Mouse (Mus musculus) lung, embryonic 14.5 days (tissue): ENCODE measurements around the gene Ccnf. TPM values are rescaled to one million over a fixed set of nuclear protein-coding genes. Genes with fewer than 3 reads are reported as not detected.

Experiments used
- ATAC-seq: fragments of 200-750 bp; cut with Nextera tagmentation; 2 replicates; pipeline ENCODE4 v1.8.0; 2017; ENCODE audit warnings: mild to moderate bottlenecking, moderate TSS enrichment, moderate library complexity; ENCODE audit not compliant: insufficient read depth
- DNase-seq: peaks from one replicate; pipeline ENCODE4 v3.0.0-alpha.2; 2015
- H3K27ac ChIP-seq: fragments of 300-500 bp; sonication (generic); 2 replicates; pipeline ENCODE4 v1.5.1; 2014; ENCODE audit warnings: low read depth, mild to moderate bottlenecking, moderate library complexity
- H3K27me3 ChIP-seq: fragments of 300-500 bp; sonication (generic); 2 replicates; pipeline ENCODE4 v1.6.1; 2014; ENCODE audit warnings: low read length, control low read depth; ENCODE audit not compliant: insufficient read depth
- H3K36me3 ChIP-seq: fragments of 300-500 bp; sonication (generic); 2 replicates; pipeline ENCODE4 v1.6.1; 2014; ENCODE audit warnings: control low read depth; ENCODE audit not compliant: insufficient read depth
- H3K4me1 ChIP-seq: fragments of 300-500 bp; sonication (generic); 2 replicates; pipeline ENCODE4 v1.6.1; 2014; ENCODE audit warnings: antibody characterized with exemption, control low read depth; ENCODE audit not compliant: insufficient read depth
- H3K4me2 ChIP-seq: fragments of 300-500 bp; sonication (generic); 2 replicates; pipeline ENCODE4 v1.6.1; 2014; ENCODE audit warnings: mild to moderate bottlenecking
- H3K4me3 ChIP-seq: fragments of 300-500 bp; sonication (generic); 2 replicates; pipeline ENCODE4 v1.5.1; 2014; ENCODE audit warnings: low read depth, low read length
- H3K9ac ChIP-seq: fragments of 300-500 bp; sonication (generic); 2 replicates; pipeline ENCODE4 v1.6.1; 2014
- H3K9me3 ChIP-seq: fragments of 300-500 bp; sonication (generic); 2 replicates; pipeline ENCODE4 v1.6.1; 2016; ENCODE audit warnings: low read depth, low read length, control low read depth
- CTCF ChIP-seq: IDR thresholded peaks from 2 replicates; pipeline ENCODE4 v1.5.1; 2016; ENCODE audit warnings: antibody characterized with exemption, low read depth
- WGBS: fragments of 180-500 bp; shearing (Covaris S2); extraction: QIAGEN DNeasy Blood & Tissue Kit; methylation state at CpG from one replicate; pipeline ENCODE4 v1.1.7; 2014; 5-methylcytosine and 5-hydroxymethylcytosine counted together
- polyA plus RNA-seq: library from polyadenylated mRNA; unstranded; fragments of >200 nt; fragmentation: Nextera tagmentation; extraction: Ambion mirVana; gene quantifications from 2 replicates; pipeline ENCODE4 v1.2.1, GENCODE M21; 2014

Ccnf gene
- polyA plus RNA-seq, 1 experiment from 2014 or later, result 79.3 TPM

GRCm38 (mm10) chr17:24225851-24226250, 25.4 kb downstream of the Ccnf start:
- no peak overlapping the region for H3K9ac ChIP-seq

GRCm38 (mm10) chr17:24224741-24225140, 26.5 kb downstream of the Ccnf start:
- H3K27ac ChIP-seq, result no peak overlapping the region
- H3K9ac ChIP-seq, result no peak overlapping the region
- H3K4me2 ChIP-seq, result no peak overlapping the region
- no peak for TF ChIP-seq CTCF
- no peak for DNase-seq
- peaks cover 2% of the 10 kb centered on the region; the same call in 1 of the 2 replicates for H3K4me1 ChIP-seq
- no peaks in the 10 kb centered on the region for H3K9me3 ChIP-seq
- peaks cover 76% of the 10 kb centered on the region for H3K36me3 ChIP-seq
- no peak for ATAC-seq
- no peak overlapping the region for H3K4me3 ChIP-seq
- WGBS, result 86% methylated on average over 10 of the region's 10 CpGs
- no peaks in the 10 kb centered on the region for H3K27me3 ChIP-seq

More at GRCm38 (mm10) chr17:24225851-24226250, 25.4 kb downstream of the Ccnf start:
- Histone ChIP-seq H3K36me3 (peaks cover 87% of the 10 kb centered on the region), H3K4me1 (no peaks in the 10 kb centered on the region), H3K27ac (no peak overlapping the region), H3K4me2 (no peak overlapping the region), H3K4me3 (no peak overlapping the region), H3K9me3 (no peaks in the 10 kb centered on the region), H3K27me3 (no peaks in the 10 kb centered on the region)
- WGBS, result 91% methylated on average over 5 of the region's 5 CpGs
- no peak for DNase-seq
- ATAC-seq, result no peak
- no peak for TF ChIP-seq CTCF

GRCm38 (mm10) chr17:24223513-24223912, 27.8 kb downstream of the Ccnf start:
- H3K9me3 ChIP-seq, result no peaks in the 10 kb centered on the region
- ATAC-seq, result no peak
- H3K4me1 ChIP-seq, result peaks cover 6% of the 10 kb centered on the region; the same call in 1 of the 2 replicates
- no peak overlapping the region for H3K4me2 ChIP-seq
- no peak overlapping the region for H3K27ac ChIP-seq
- H3K4me3 ChIP-seq, result no peak overlapping the region
- no peak for DNase-seq
- no peak for TF ChIP-seq CTCF
- no peak overlapping the region for H3K9ac ChIP-seq
- H3K27me3 ChIP-seq, result no peaks in the 10 kb centered on the region
- peaks cover 67% of the 10 kb centered on the region for H3K36me3 ChIP-seq
- 80% methylated on average over 5 of the region's 5 CpGs for WGBS

GRCm38 (mm10) chr17:24222653-24223052, 28.6 kb downstream of the Ccnf start:
- no peak for DNase-seq
- TF ChIP-seq CTCF, result no peak
- Histone ChIP-seq H3K27me3 (no peaks in the 10 kb centered on the region), H3K4me3 (no peak overlapping the region), H3K9me3 (no peaks in the 10 kb centered on the region), H3K36me3 (peaks cover 65% of the 10 kb centered on the region), H3K4me1 (peaks cover 6% of the 10 kb centered on the region; the same call in 1 of the 2 replicates), H3K9ac (no peak overlapping the region), H3K4me2 (no peak overlapping the region), H3K27ac (no peak overlapping the region)
- no peak for ATAC-seq
- WGBS, result 69% methylated on average over 6 of the region's 6 CpGs

- Histone ChIP-seq H3K4me3 (peak within 1 kb of the TSS; percentile 85), H3K9me3 (no peaks in the 10 kb centered on the region), H3K36me3 (peaks cover 64% of the 10 kb centered on the region), H3K27me3 (no peaks in the 10 kb centered on the region), H3K4me1 (peaks cover 6% of the 10 kb centered on the region; the same call in 1 of the 2 replicates), H3K27ac (peak within 1 kb of the TSS; percentile 63; the same call in 1 of the 2 replicates), H3K4me2 (peak within 1 kb of the TSS; percentile 90), H3K9ac (peak within 1 kb of the TSS; percentile 82)
- 3% methylated on average over 41 of the region's 41 CpGs for WGBS
- TF ChIP-seq CTCF, result no peak
- peak; percentile 93 for ATAC-seq
- peak; percentile 97 for DNase-seq
These were observed 30.6 kb downstream of the Ccnf start, which contains the start of gene Tedc2 for GRCm38 (mm10) chr17:24220435-24221411. Gene Tedc2, minus strand, starts transcription at chr17:24220851.

- H3K27ac ChIP-seq, result no peak overlapping the region
- DNase-seq (no peak), ATAC-seq (no peak)
- H3K27me3 ChIP-seq, result no peaks in the 10 kb centered on the region
- H3K36me3 ChIP-seq, result peaks cover 35% of the 10 kb centered on the region
- H3K9me3 ChIP-seq, result no peaks in the 10 kb centered on the region
- H3K4me3 ChIP-seq, result no peak overlapping the region
- H3K4me1 ChIP-seq, result peaks cover 13% of the 10 kb centered on the region; the same call in 1 of the 2 replicates
- H3K4me2 ChIP-seq, result no peak overlapping the region
- WGBS, result 70% methylated on average over 4 of the region's 4 CpGs
- H3K9ac ChIP-seq, result no peak overlapping the region
- TF ChIP-seq CTCF, result no peak
These were observed 34.4 kb downstream of the Ccnf start for GRCm38 (mm10) chr17:24216836-24217235.

GRCm38 (mm10) chr17:24213186-24213585, 38.1 kb downstream of the Ccnf start:
- no peak for TF ChIP-seq CTCF
- H3K9me3 ChIP-seq, result no peaks in the 10 kb centered on the region
- DNase-seq (peak; percentile 46), ATAC-seq (no peak)
- peaks cover 6% of the 10 kb centered on the region; the same call in 1 of the 2 replicates for H3K27me3 ChIP-seq
- no peak overlapping the region; the same call in 1 of the 2 replicates for H3K4me2 ChIP-seq
- H3K9ac ChIP-seq, result no peak overlapping the region
- WGBS, result 57% methylated on average over 6 of the region's 6 CpGs
- peaks cover 31% of the 10 kb centered on the region for H3K36me3 ChIP-seq
- no peak overlapping the region for H3K4me3 ChIP-seq
- H3K4me1 ChIP-seq, result peaks cover 33% of the 10 kb centered on the region
- H3K27ac ChIP-seq, result peak overlapping the region; percentile 18; the same call in 1 of the 2 replicates
